Comparison of ENCODE assay signal across 19 mouse cellular contexts in genomic region chr9:115919736-115920135, GRCm38 (mm10). TPM values are rescaled to one million over a fixed set of nuclear protein-coding genes. Genes with fewer than 3 reads are reported as not detected.
"Had no signal": no experiment of that assay in that cellular context is flagged by ENCODE, and none has a peak within 500 bp of the region (broad histone marks: within the 10 kb centered on the region; RNA-seq: fewer than 3 reads in every experiment).

No protein-coding gene starts in this region.

- H3K4me3 ChIP-seq: megakaryocyte, embryonic 14.5 days; midbrain, embryonic 13.5 days; midbrain, embryonic 15.5 days; neural tube, embryonic 12.5 days; stomach, embryonic 15.5 days had no signal

- H3K27ac ChIP-seq: macrophage; midbrain, embryonic 13.5 days; midbrain, embryonic 15.5 days; neural tube, embryonic 12.5 days; stomach, embryonic 15.5 days; stomach, postnatal 0 days had no signal

- ATAC-seq: midbrain, embryonic 13.5 days; midbrain, embryonic 15.5 days had no signal

- H3K27me3 ChIP-seq: midbrain, embryonic 13.5 days; midbrain, embryonic 15.5 days; neural tube, embryonic 12.5 days; stomach, embryonic 15.5 days had no signal

- H3K4me2 ChIP-seq: lung, embryonic 14.5 days; midbrain, embryonic 11.5 days; midbrain, embryonic 13.5 days; midbrain, embryonic 15.5 days; neural tube, embryonic 12.5 days; stomach, embryonic 15.5 days had no signal

- H3K4me1 ChIP-seq: megakaryocyte, embryonic 14.5 days; midbrain, embryonic 15.5 days; stomach, embryonic 15.5 days had no signal

- H3K9me3 ChIP-seq: midbrain, embryonic 13.5 days; midbrain, embryonic 15.5 days; neural tube, embryonic 12.5 days; stomach, embryonic 15.5 days had no signal

- H3K36me3 ChIP-seq: midbrain, embryonic 13.5 days; midbrain, embryonic 15.5 days; neural tube, embryonic 12.5 days; stomach, embryonic 15.5 days had no signal

- DNase-seq: lung, adult 18-20 months; lung, embryonic 14.5 days; lung, postnatal 14 days; lung, postnatal 36 days; right cerebral cortex, postnatal 14 days; thymus, adult 2 months; thymus, postnatal 25 days; thymus, postnatal 4 days had no signal

- H3K9ac ChIP-seq: lung, embryonic 14.5 days; midbrain, embryonic 13.5 days; midbrain, embryonic 15.5 days; neural tube, embryonic 12.5 days; stomach, embryonic 15.5 days had no signal

RNA-seq across cellular contexts. Expression of gene Gadl1, which starts 10.5 kb away (rescaled TPM):
- total RNA-seq: monocyte, adult 5-6 weeks; neutrophil, adult 5-6 weeks had no signal
- polyA plus RNA-seq: macrophage; spleen, adult 2 months had no signal
